ENCODE assay signal across 13 mouse cellular contexts in the genomic region with DNA sequence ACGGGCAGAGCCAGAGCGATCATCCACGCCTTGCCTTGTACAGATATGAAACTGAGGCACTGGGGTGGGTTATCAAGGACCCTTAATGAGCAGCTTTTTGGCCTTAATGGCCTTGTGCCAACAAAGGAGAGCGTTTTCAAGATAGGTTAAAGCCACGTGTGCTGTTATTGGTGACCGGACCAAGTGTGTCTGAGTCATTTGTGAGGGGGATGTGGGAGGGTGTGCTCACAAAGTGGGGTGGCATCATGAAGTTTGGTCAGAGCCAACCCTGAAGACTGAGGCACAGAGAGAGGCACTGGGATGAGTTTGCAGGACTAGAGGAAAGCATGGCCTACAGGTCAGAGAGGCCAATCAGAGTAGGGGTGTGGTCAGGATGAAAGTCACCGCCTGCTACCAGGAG. TPM values are rescaled to one million over a fixed set of nuclear protein-coding genes. Genes with fewer than 3 reads are reported as not detected.
DNase-seq lines count a peak whose midpoint lies in the region; ATAC-seq lines count a peak whose summit lies in the region.
"Had no signal": no experiment of that assay in that cellular context is flagged by ENCODE, and none has a peak within 500 bp of the region (broad histone marks: within the 10 kb centered on the region; RNA-seq: fewer than 3 reads in every experiment).

No protein-coding gene starts in this region.

- H3K27me3 ChIP-seq in hindbrain, embryonic 12.5 days, result peaks cover 4% of the 10 kb centered on the region; the same call in 1 of the 2 replicates
- H3K27me3 ChIP-seq in hindbrain, embryonic 16.5 days (replicated peaks; ENCODE audit: control insufficient read depth, insufficient read depth, low read length), result no peaks in the 10 kb centered on the region; the same call in 1 of the 2 replicates
- H3K27me3 ChIP-seq in midbrain, embryonic 12.5 days, result 0 out of 2 replicates have a peak, but pooled peaks cover 8% of the 10 kb centered on the region
- H3K27me3 ChIP-seq in midbrain, embryonic 15.5 days (replicated peaks), result no peaks in the 10 kb centered on the region

- 0 out of 2 replicates have a peak, but pooled peaks have one; percentile 4 for ATAC-seq in hindbrain, embryonic 12.5 days (ENCODE audit: low FRiP score)
- ATAC-seq in hindbrain, embryonic 16.5 days, result no peak
- ATAC-seq in midbrain, embryonic 12.5 days (ENCODE audit: low FRiP score, low read depth), result peak; percentile 10; the same call in 1 of the 2 replicates
- no peak for ATAC-seq in midbrain, embryonic 15.5 days (replicated peaks)
- peak; percentile 10; the same call in 1 of the 2 replicates for ATAC-seq in granulocyte monocyte progenitor cell, adult 5-6 weeks (replicated peaks; ENCODE audit: poor library complexity, severe bottlenecking)
- ATAC-seq in megakaryocyte-erythroid progenitor cell, adult 5-6 weeks (replicated peaks; ENCODE audit: low FRiP score, low TSS enrichment, poor library complexity, severe bottlenecking), result peak; percentile 37

- H3K4me1 ChIP-seq in hindbrain, embryonic 12.5 days, result peaks cover 7% of the 10 kb centered on the region; the same call in 1 of the 2 replicates
- H3K4me1 ChIP-seq in hindbrain, embryonic 16.5 days (ENCODE audit: control insufficient read depth, insufficient read depth, low read depth, low read length), result peaks cover 3% of the 10 kb centered on the region; the same call in 1 of the 2 replicates
- H3K4me1 ChIP-seq in midbrain, embryonic 12.5 days, result no peaks in the 10 kb centered on the region
- H3K4me1 ChIP-seq in midbrain, embryonic 15.5 days, result no peaks in the 10 kb centered on the region

- no peak overlapping the region for H3K4me3 ChIP-seq in hindbrain, embryonic 12.5 days
- H3K4me3 ChIP-seq in hindbrain, embryonic 16.5 days (ENCODE audit: low read length), result no peak overlapping the region
- H3K4me3 ChIP-seq in midbrain, embryonic 12.5 days, result no peak overlapping the region
- H3K4me3 ChIP-seq in midbrain, embryonic 15.5 days, result no peak overlapping the region
- H3K4me3 ChIP-seq: layer of hippocampus, adult 2 months had no signal

- 0 out of 2 replicates have a peak overlapping the region, but pooled peaks have one; percentile 48 for H3K4me2 ChIP-seq in hindbrain, embryonic 12.5 days (replicated peaks)
- no peak overlapping the region for H3K4me2 ChIP-seq in hindbrain, embryonic 16.5 days (ENCODE audit: low read length)
- no peak overlapping the region for H3K4me2 ChIP-seq in midbrain, embryonic 12.5 days (replicated peaks)
- no peak overlapping the region for H3K4me2 ChIP-seq in midbrain, embryonic 15.5 days

- H3K9ac ChIP-seq in hindbrain, embryonic 12.5 days, result no peak overlapping the region
- H3K9ac ChIP-seq in hindbrain, embryonic 16.5 days (ENCODE audit: low read depth, low read length), result no peak overlapping the region
- no peak overlapping the region for H3K9ac ChIP-seq in midbrain, embryonic 12.5 days (replicated peaks)
- H3K9ac ChIP-seq in midbrain, embryonic 15.5 days, result no peak overlapping the region
- H3K9ac ChIP-seq: forebrain, postnatal 0 days had no signal

- H3K27ac ChIP-seq in hindbrain, embryonic 12.5 days, result no peak overlapping the region
- no peak overlapping the region for H3K27ac ChIP-seq in hindbrain, embryonic 16.5 days (ENCODE audit: low read depth, low read length)
- H3K27ac ChIP-seq in midbrain, embryonic 12.5 days (replicated peaks), result no peak overlapping the region
- no peak overlapping the region for H3K27ac ChIP-seq in midbrain, embryonic 15.5 days
- H3K27ac ChIP-seq: hindbrain, embryonic 14.5 days; layer of hippocampus, adult 2 months had no signal

- WGBS in hindbrain, embryonic 12.5 days, result 89% methylated on average over 7 of the region's 7 CpGs
- 93% methylated on average over 7 of the region's 7 CpGs for WGBS in hindbrain, embryonic 16.5 days
- 91% methylated on average over 7 of the region's 7 CpGs for WGBS in midbrain, embryonic 12.5 days
- WGBS in midbrain, embryonic 15.5 days, result 88% methylated on average over 7 of the region's 7 CpGs

- DNase-seq in gastrocnemius, adult 8-10 months (ENCODE audit: low spot score in 2 of 2), result no peak
- DNase-seq: forebrain, postnatal 0 days; left cerebral cortex, postnatal 4 days; spleen, adult 18-20 months; thymus, postnatal 14 days had no signal

- no peaks in the 10 kb centered on the region for H3K36me3 ChIP-seq in hindbrain, embryonic 12.5 days
- H3K36me3 ChIP-seq in hindbrain, embryonic 16.5 days (ENCODE audit: control insufficient read depth, insufficient read depth, low read length), result no peaks in the 10 kb centered on the region
- no peaks in the 10 kb centered on the region for H3K36me3 ChIP-seq in midbrain, embryonic 12.5 days
- H3K36me3 ChIP-seq in midbrain, embryonic 15.5 days (replicated peaks), result no peaks in the 10 kb centered on the region

- H3K9me3 ChIP-seq in hindbrain, embryonic 12.5 days (replicated peaks), result no peaks in the 10 kb centered on the region
- H3K9me3 ChIP-seq in hindbrain, embryonic 16.5 days (ENCODE audit: control insufficient read depth, low read length), result no peaks in the 10 kb centered on the region; the same call in 1 of the 2 replicates
- H3K9me3 ChIP-seq in midbrain, embryonic 12.5 days, result 0 out of 2 replicates have a peak, but pooled peaks cover 4% of the 10 kb centered on the region
- no peaks in the 10 kb centered on the region for H3K9me3 ChIP-seq in midbrain, embryonic 15.5 days

RNA-seq across cellular contexts. Expression of a gene that starts 8.6 kb away (rescaled TPM):
- 157 and 167 TPM in 2 replicates for polyA plus RNA-seq in hindbrain, embryonic 12.5 days (2016; fragmentation: Nextera tagmentation; extraction: Ambion mirVana)
- polyA plus RNA-seq in hindbrain, embryonic 16.5 days (2015; fragmentation: Nextera tagmentation; extraction: Ambion mirVana), result 104 and 111 TPM in 2 replicates
- 162 and 183 TPM in 2 replicates for polyA plus RNA-seq in midbrain, embryonic 12.5 days (2016; fragmentation: Nextera tagmentation; extraction: Ambion mirVana)
- polyA plus RNA-seq in midbrain, embryonic 15.5 days (2015; fragmentation: Nextera tagmentation; extraction: Ambion mirVana), result 114 and 126 TPM in 2 replicates
- 70.6 and 105 TPM in 2 replicates for total RNA-seq in granulocyte monocyte progenitor cell, adult 5-6 weeks (2014; fragmentation: Nextera tagmentation)
- total RNA-seq in granulocyte monocyte progenitor cell, adult 5-6 weeks (2017), result 186 and 221 TPM in 2 replicates
- 117 and 138 TPM in 2 replicates for total RNA-seq in megakaryocyte-erythroid progenitor cell, adult 5-6 weeks (2014; fragmentation: Nextera tagmentation)
- total RNA-seq in megakaryocyte-erythroid progenitor cell, adult 5-6 weeks (2017), result 260 and 313 TPM in 2 replicates
- 10 to 100 TPM; 76.2 to 96.3 (median 82.3) TPM for total RNA-seq in gastrocnemius, adult 8-10 months (2022)

RNA-seq across cellular contexts. Expression of a gene that starts 12.9 kb away (rescaled TPM):
- 10.1 and 16.6 TPM in 2 replicates for polyA plus RNA-seq in hindbrain, embryonic 12.5 days (2016; fragmentation: Nextera tagmentation; extraction: Ambion mirVana)
- 5.6 and 9.5 TPM in 2 replicates for polyA plus RNA-seq in hindbrain, embryonic 16.5 days (2015; fragmentation: Nextera tagmentation; extraction: Ambion mirVana)
- polyA plus RNA-seq in midbrain, embryonic 12.5 days (2016; fragmentation: Nextera tagmentation; extraction: Ambion mirVana), result 7.0 and 8.5 TPM in 2 replicates
- 4.6 and 5.8 TPM in 2 replicates for polyA plus RNA-seq in midbrain, embryonic 15.5 days (2015; fragmentation: Nextera tagmentation; extraction: Ambion mirVana)
- not detected in 2 replicates for total RNA-seq in granulocyte monocyte progenitor cell, adult 5-6 weeks (2014; fragmentation: Nextera tagmentation)
- total RNA-seq in granulocyte monocyte progenitor cell, adult 5-6 weeks (2017), result 0.13 TPM in 1 of 2 replicates, not detected in the other
- 2.7 and 3.3 TPM in 2 replicates for total RNA-seq in megakaryocyte-erythroid progenitor cell, adult 5-6 weeks (2014; fragmentation: Nextera tagmentation)
- total RNA-seq in megakaryocyte-erythroid progenitor cell, adult 5-6 weeks (2017), result 1.4 and 1.5 TPM in 2 replicates
- 10 to 100 TPM; 23.7 to 32.7 (median 28.2) TPM for total RNA-seq in gastrocnemius, adult 8-10 months (2022)

RNA-seq across cellular contexts. Expression of a gene that starts 32.2 kb away (rescaled TPM):
- 1,041 and 1,118 TPM in 2 replicates for polyA plus RNA-seq in hindbrain, embryonic 12.5 days (2016; fragmentation: Nextera tagmentation; extraction: Ambion mirVana)
- 1,540 and 1,671 TPM in 2 replicates for polyA plus RNA-seq in hindbrain, embryonic 16.5 days (2015; fragmentation: Nextera tagmentation; extraction: Ambion mirVana)
- polyA plus RNA-seq in midbrain, embryonic 12.5 days (2016; fragmentation: Nextera tagmentation; extraction: Ambion mirVana), result 1,059 and 1,095 TPM in 2 replicates
- polyA plus RNA-seq in midbrain, embryonic 15.5 days (2015; fragmentation: Nextera tagmentation; extraction: Ambion mirVana), result 1,365 and 1,414 TPM in 2 replicates
- total RNA-seq in granulocyte monocyte progenitor cell, adult 5-6 weeks (2014; fragmentation: Nextera tagmentation), result 96.6 and 124 TPM in 2 replicates
- total RNA-seq in granulocyte monocyte progenitor cell, adult 5-6 weeks (2017), result 28.8 and 30.2 TPM in 2 replicates
- 280 and 304 TPM in 2 replicates for total RNA-seq in megakaryocyte-erythroid progenitor cell, adult 5-6 weeks (2014; fragmentation: Nextera tagmentation)
- 47.7 and 76.3 TPM in 2 replicates for total RNA-seq in megakaryocyte-erythroid progenitor cell, adult 5-6 weeks (2017)
- total RNA-seq in gastrocnemius, adult 8-10 months (2022), result 1,000 to 10,000 TPM; 1,735 to 2,070 (median 1,829) TPM

Comparison
In these comparisons a context has a peak if more than half of its experiments do, and no peak if none do; other contexts are left out.
1. ATAC-seq: peak in hindbrain, embryonic 12.5 days (single experiment), midbrain, embryonic 12.5 days (single experiment), granulocyte monocyte progenitor cell, adult 5-6 weeks (single experiment) and megakaryocyte-erythroid progenitor cell, adult 5-6 weeks (single experiment); none in hindbrain, embryonic 16.5 days (single experiment) and midbrain, embryonic 15.5 days (single experiment).